Mouse (Mus musculus) neural tube, embryonic 15.5 days (tissue): ENCODE measurements around the gene Hoxa10. TPM values are rescaled to one million over a fixed set of nuclear protein-coding genes. Genes with fewer than 3 reads are reported as not detected.

Experiments used
- ATAC-seq: fragments of 200-750 bp; cut with Nextera tagmentation; 2 replicates; pipeline ENCODE4 v1.8.0; 2017; ENCODE audit warnings: mild to moderate bottlenecking, moderate TSS enrichment, moderate library complexity; ENCODE audit not compliant: low FRiP score
- H3K27ac ChIP-seq: fragments of 300-500 bp; sonication (generic); replicated peaks from 2 replicates; pipeline ENCODE4 v1.5.1; 2015; ENCODE audit warnings: mild to moderate bottlenecking, inconsistent platforms
- H3K27me3 ChIP-seq: fragments of 300-500 bp; sonication (generic); replicated peaks from 2 replicates; pipeline ENCODE4 v1.6.1; 2015; ENCODE audit warnings: inconsistent platforms
- H3K36me3 ChIP-seq: fragments of 300-500 bp; sonication (generic); 2 replicates; pipeline ENCODE4 v1.6.1; 2015; ENCODE audit warnings: inconsistent platforms
- H3K4me1 ChIP-seq: fragments of 300-500 bp; sonication (generic); 2 replicates; pipeline ENCODE4 v1.6.1; 2015; ENCODE audit warnings: inconsistent platforms
- H3K4me2 ChIP-seq: fragments of 300-500 bp; sonication (generic); 2 replicates; pipeline ENCODE4 v1.6.1; 2015; ENCODE audit warnings: inconsistent platforms, mild to moderate bottlenecking, moderate library complexity
- H3K4me3 ChIP-seq: fragments of 300-500 bp; sonication (generic); replicated peaks from 2 replicates; pipeline ENCODE4 v1.5.1; 2015; ENCODE audit warnings: mild to moderate bottlenecking, inconsistent platforms
- H3K9ac ChIP-seq: fragments of 300-500 bp; sonication (generic); replicated peaks from 2 replicates; pipeline ENCODE4 v1.6.1; 2015; ENCODE audit warnings: mild to moderate bottlenecking, inconsistent platforms
- H3K9me3 ChIP-seq: fragments of 300-500 bp; sonication (generic); replicated peaks from 2 replicates; pipeline ENCODE4 v1.6.1; 2016; ENCODE audit warnings: inconsistent platforms
- WGBS: fragments of 180-500 bp; shearing (Covaris S2); methylation state at CpG from one replicate; pipeline ENCODE4 v1.1.7; 2015; ENCODE audit warnings: mixed read lengths; 5-methylcytosine and 5-hydroxymethylcytosine counted together
- polyA plus RNA-seq: library from polyadenylated mRNA; unstranded; fragments of >200 nt; fragmentation: Nextera tagmentation; extraction: Ambion mirVana; gene quantifications from 2 replicates; pipeline ENCODE4 v1.2.1, GENCODE M21; 2015

The Hoxa10 gene
- polyA plus RNA-seq, 1 experiment from 2014 or later, result 48.9 TPM

GRCm38 (mm10) chr6:52270494-52271480 is 30.1 kb upstream of the Hoxa10 start:
- ATAC-seq, result peak; percentile 59; the same call in 1 of the 2 replicates
- Histone ChIP-seq H3K27me3 (peaks cover 93% of the 10 kb centered on the region), H3K9me3 (no peaks in the 10 kb centered on the region), H3K4me2 (no peak overlapping the region), H3K27ac (no peak overlapping the region), H3K9ac (no peak overlapping the region), H3K36me3 (no peaks in the 10 kb centered on the region), H3K4me3 (no peak overlapping the region), H3K4me1 (peaks cover 7% of the 10 kb centered on the region; the same call in 1 of the 2 replicates)
- 4% methylated on average over 23 of the region's 23 CpGs for WGBS

GRCm38 (mm10) chr6:52268756-52269155 is 28.1 kb upstream of the Hoxa10 start:
- WGBS, result 3% methylated on average over 3 of the region's 3 CpGs
- H3K4me1 ChIP-seq, result 0 out of 2 replicates have a peak, but pooled peaks cover 3% of the 10 kb centered on the region
- H3K4me3 ChIP-seq, result no peak overlapping the region
- H3K9me3 ChIP-seq, result no peaks in the 10 kb centered on the region
- no peak overlapping the region for H3K4me2 ChIP-seq
- ATAC-seq, result no peak
- no peak overlapping the region for H3K9ac ChIP-seq
- H3K27me3 ChIP-seq, result peaks cover 93% of the 10 kb centered on the region
- no peak overlapping the region for H3K27ac ChIP-seq
- H3K36me3 ChIP-seq, result no peaks in the 10 kb centered on the region

- no peak overlapping the region for H3K9ac ChIP-seq
- no peak for ATAC-seq
- 3% methylated on average over 7 of the region's 7 CpGs for WGBS
- no peak overlapping the region for H3K4me2 ChIP-seq
- H3K27ac ChIP-seq, result no peak overlapping the region
- no peaks in the 10 kb centered on the region for H3K36me3 ChIP-seq
- H3K27me3 ChIP-seq, result peaks cover 93% of the 10 kb centered on the region
- H3K4me1 ChIP-seq, result 0 out of 2 replicates have a peak, but pooled peaks cover 3% of the 10 kb centered on the region
- H3K9me3 ChIP-seq, result no peaks in the 10 kb centered on the region
- no peak overlapping the region for H3K4me3 ChIP-seq
These were observed 27.7 kb upstream of the Hoxa10 start for GRCm38 (mm10) chr6:52268341-52268740.

GRCm38 (mm10) chr6:52267691-52268090 is 27.0 kb upstream of the Hoxa10 start:
- ATAC-seq, result no peak
- Histone ChIP-seq H3K27ac (no peak overlapping the region), H3K4me1 (0 out of 2 replicates have a peak, but pooled peaks cover 3% of the 10 kb centered on the region), H3K27me3 (peaks cover 93% of the 10 kb centered on the region), H3K9me3 (no peaks in the 10 kb centered on the region), H3K4me2 (no peak overlapping the region), H3K4me3 (no peak overlapping the region), H3K9ac (no peak overlapping the region), H3K36me3 (no peaks in the 10 kb centered on the region)
- WGBS, result 4% methylated on average over 3 of the region's 3 CpGs

GRCm38 (mm10) chr6:52267221-52267620 is 26.6 kb upstream of the Hoxa10 start:
- no peak overlapping the region for H3K4me2 ChIP-seq
- WGBS, result 18% methylated on average over 5 of the region's 5 CpGs
- no peaks in the 10 kb centered on the region for H3K36me3 ChIP-seq

GRCm38 (mm10) chr6:52266666-52266985 is 26.0 kb upstream of the Hoxa10 start:
- peaks cover 95% of the 10 kb centered on the region for H3K27me3 ChIP-seq

More at GRCm38 (mm10) chr6:52267221-52267620, 26.6 kb upstream of the Hoxa10 start:
- 0 out of 2 replicates have a peak, but pooled peaks cover 3% of the 10 kb centered on the region for H3K4me1 ChIP-seq
- no peak overlapping the region for H3K27ac ChIP-seq
- no peak overlapping the region for H3K9ac ChIP-seq
- no peak for ATAC-seq
- peaks cover 93% of the 10 kb centered on the region for H3K27me3 ChIP-seq
- no peak overlapping the region for H3K4me3 ChIP-seq
- no peaks in the 10 kb centered on the region for H3K9me3 ChIP-seq

GRCm38 (mm10) chr6:52265913-52266665 is 25.4 kb upstream of the Hoxa10 start:
- Histone ChIP-seq H3K27me3 (peaks cover 94% of the 10 kb centered on the region), H3K4me2 (no peak overlapping the region), H3K9me3 (no peaks in the 10 kb centered on the region), H3K4me1 (0 out of 2 replicates have a peak, but pooled peaks cover 3% of the 10 kb centered on the region), H3K4me3 (no peak overlapping the region), H3K36me3 (no peaks in the 10 kb centered on the region), H3K9ac (no peak overlapping the region), H3K27ac (no peak overlapping the region)
- whole genome bisulfite sequencing, result 2% methylated on average over 19 of the region's 19 CpGs
- no peak for ATAC-seq

More at GRCm38 (mm10) chr6:52266666-52266985, 26.0 kb upstream of the Hoxa10 start:
- no peak overlapping the region for H3K4me2 ChIP-seq
- no peak overlapping the region for H3K9ac ChIP-seq
- no peak overlapping the region for H3K27ac ChIP-seq
- H3K36me3 ChIP-seq, result no peaks in the 10 kb centered on the region
- H3K9me3 ChIP-seq, result no peaks in the 10 kb centered on the region
- 0 out of 2 replicates have a peak, but pooled peaks cover 3% of the 10 kb centered on the region for H3K4me1 ChIP-seq
- H3K4me3 ChIP-seq, result no peak overlapping the region
- ATAC-seq, result no peak
- 3% methylated on average over 9 of the region's 9 CpGs for WGBS

- H3K4me1 ChIP-seq, result peaks cover 5% of the 10 kb centered on the region; the same call in 1 of the 2 replicates
- H3K36me3 ChIP-seq, result no peaks in the 10 kb centered on the region
- no peaks in the 10 kb centered on the region for H3K9me3 ChIP-seq
- peaks cover 89% of the 10 kb centered on the region for H3K27me3 ChIP-seq
- no peak overlapping the region for H3K27ac ChIP-seq
- 1% methylated on average over 18 of the region's 18 CpGs for WGBS
- H3K4me2 ChIP-seq, result no peak overlapping the region
- ATAC-seq, result no peak
- no peak overlapping the region for H3K9ac ChIP-seq
- H3K4me3 ChIP-seq, result no peak overlapping the region
These were observed 24.8 kb upstream of the Hoxa10 start for GRCm38 (mm10) chr6:52265306-52265912.

- Histone ChIP-seq H3K27ac (no peak overlapping the region), H3K27me3 (peaks cover 81% of the 10 kb centered on the region), H3K4me2 (no peak overlapping the region), H3K36me3 (no peaks in the 10 kb centered on the region), H3K4me1 (peaks cover 11% of the 10 kb centered on the region), H3K9me3 (no peaks in the 10 kb centered on the region), H3K4me3 (no peak overlapping the region), H3K9ac (no peak overlapping the region)
- WGBS, result 2% methylated on average over 5 of the region's 5 CpGs
- no peak for ATAC-seq
These were observed 23.6 kb upstream of the Hoxa10 start for GRCm38 (mm10) chr6:52264106-52264790.

- Histone ChIP-seq H3K4me3 (no peak overlapping the region), H3K36me3 (no peaks in the 10 kb centered on the region), H3K4me1 (peaks cover 11% of the 10 kb centered on the region), H3K27ac (no peak overlapping the region), H3K27me3 (peaks cover 81% of the 10 kb centered on the region), H3K9ac (no peak overlapping the region), H3K9me3 (no peaks in the 10 kb centered on the region), H3K4me2 (no peak overlapping the region)
- ATAC-seq, result no peak
- 5% methylated on average over 6 of the region's 6 CpGs for WGBS
These were observed 22.6 kb upstream of the Hoxa10 start for GRCm38 (mm10) chr6:52263321-52263585.
